Mouse (Mus musculus): ENCODE data around the gene Slc9b2.

DNA sequence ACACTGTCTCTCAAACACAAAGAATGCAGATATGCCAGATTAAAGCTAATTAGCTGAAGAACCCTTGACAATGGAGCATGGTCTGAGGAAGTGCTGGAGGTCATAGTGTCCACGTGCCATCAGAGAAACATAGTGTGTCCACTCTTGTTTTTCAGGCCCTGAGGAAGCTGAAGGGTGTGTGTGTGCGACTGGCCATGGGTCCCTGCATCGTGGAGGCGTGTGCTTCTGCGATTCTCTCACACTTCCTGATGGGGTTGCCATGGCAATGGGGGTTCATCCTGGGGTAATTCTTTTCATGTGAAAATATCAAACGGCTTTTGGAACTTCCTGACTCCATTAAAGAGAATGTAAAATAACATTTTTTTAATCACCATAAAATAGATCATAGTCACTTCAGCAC is 16.9 kb downstream of the Slc9b2 start:
- TF ChIP-seq CTCF (IDR thresholded peaks at IDR 0.05; ENCODE audit: low read depth): no peak
- TF ChIP-seq EP300 (IDR thresholded peaks at IDR 0.05; ENCODE audit: low read depth): no peak

Measured in liver, postnatal 0 days (tissue).